In genomic region chr14:54249326-54249725, GRCm38 (mm10) we compare ENCODE assay signal across 16 mouse cellular contexts. TPM values are rescaled to one million over a fixed set of nuclear protein-coding genes. Genes with fewer than 3 reads are reported as not detected.
DNase-seq lines count a peak whose midpoint lies in the region; ATAC-seq and TF ChIP-seq lines count a peak whose summit lies in the region.
"Had no signal": no experiment of that assay in that cellular context is flagged by ENCODE, and none has a peak within 500 bp of the region (broad histone marks: within the 10 kb centered on the region; RNA-seq: fewer than 3 reads in every experiment).

No protein-coding gene starts in this region.

- peaks cover 15% of the 10 kb centered on the region for H3K4me1 ChIP-seq in lung, adult 2 months (ENCODE audit: control insufficient read depth, insufficient read depth, low read length)
- peaks cover 8% of the 10 kb centered on the region for H3K4me1 ChIP-seq in thymus, adult 2 months (replicated peaks; ENCODE audit: control insufficient read depth, insufficient read depth, low read length)
- H3K4me1 ChIP-seq in hindbrain, embryonic 16.5 days (ENCODE audit: control insufficient read depth, insufficient read depth, low read depth, low read length): peaks cover 29% of the 10 kb centered on the region
- peaks cover 8% of the 10 kb centered on the region for H3K4me1 ChIP-seq in cerebellum, adult 2 months (ENCODE audit: control insufficient read depth, insufficient read depth, low read length)

- no peak for ATAC-seq in hindbrain, embryonic 16.5 days

- peak overlapping the region; percentile 21 for H3K4me3 ChIP-seq in lung, adult 2 months (replicated peaks; ENCODE audit: extremely low read depth, low read depth, low read length)
- H3K4me3 ChIP-seq in thymus, adult 2 months (ENCODE audit: control insufficient read depth, insufficient read depth, low read length): no peak overlapping the region
- no peak overlapping the region for H3K4me3 ChIP-seq in hindbrain, embryonic 16.5 days (ENCODE audit: low read length)
- H3K4me3 ChIP-seq in cerebellum, adult 2 months (replicated peaks; ENCODE audit: insufficient read depth, low read depth, low read length): no peak overlapping the region
- H3K4me3 ChIP-seq: forebrain, embryonic 12.5 days had no signal

- no peaks in the 10 kb centered on the region for H3K9me3 ChIP-seq in hindbrain, embryonic 16.5 days (ENCODE audit: control insufficient read depth, low read length)
- H3K9me3 ChIP-seq: forebrain, embryonic 12.5 days had no signal

- DNase-seq in 3T3-L1 (ENCODE audit: low read depth, low spot score) (peak; percentile 40), R1 (ENCODE audit: low read depth, low spot score) (peak; percentile 70)
- peak; percentile 61 for DNase-seq in kidney, adult 18-20 months
- DNase-seq in lung, adult 2 months: no peak
- no peak for DNase-seq in thymus, adult 2 months
- DNase-seq in cerebellum, adult 2 months: no peak
- DNase-seq in left cerebral cortex, adult 18-20 months (ENCODE audit: low spot score in 2 of 2): no peak
- DNase-seq: embryo, embryonic 11 days; right cerebral cortex, adult 18-20 months had no signal

- no peak for TF ChIP-seq POLR2A in lung, adult 2 months (IDR thresholded peaks at IDR 0.05; ENCODE audit: borderline replicate concordance, extremely low read depth, low read depth, low read length)
- no peak for TF ChIP-seq POLR2A in thymus, adult 2 months (IDR thresholded peaks at IDR 0.05; ENCODE audit: control insufficient read depth, extremely low read depth, insufficient read depth, low read length, poor library complexity)
- no peak for TF ChIP-seq POLR2A in cerebellum, adult 2 months (IDR thresholded peaks at IDR 0.05; ENCODE audit: borderline replicate concordance, insufficient read depth, low read length)

- peaks cover 5% of the 10 kb centered on the region; the same call in 1 of the 2 replicates for H3K36me3 ChIP-seq in thymus, adult 2 months (ENCODE audit: control insufficient read depth, insufficient read depth, low read length)
- H3K36me3 ChIP-seq in hindbrain, embryonic 16.5 days (ENCODE audit: control insufficient read depth, insufficient read depth, low read length): peaks cover 5% of the 10 kb centered on the region; the same call in 1 of the 2 replicates

- no peak overlapping the region for H3K9ac ChIP-seq in hindbrain, embryonic 16.5 days (ENCODE audit: low read depth, low read length)
- H3K9ac ChIP-seq: forebrain, embryonic 12.5 days had no signal

- TF ChIP-seq CTCF in lung, adult 2 months (IDR thresholded peaks at IDR 0.05; ENCODE audit: insufficient read depth, low read length): no peak
- TF ChIP-seq CTCF in thymus, adult 2 months (IDR thresholded peaks at IDR 0.05; ENCODE audit: borderline replicate concordance, control insufficient read depth, extremely low read depth, insufficient read depth, low read length, poor library complexity): no peak
- TF ChIP-seq CTCF in cerebellum, adult 2 months (IDR thresholded peaks at IDR 0.05; ENCODE audit: borderline replicate concordance, insufficient read depth, low read depth, low read length): no peak

- WGBS in lung, adult 2 months: 31% methylated on average over 9 of the region's 9 CpGs
- 85% methylated on average over 9 of the region's 9 CpGs for WGBS in thymus, adult 2 months
- WGBS in hindbrain, embryonic 16.5 days: 57% methylated on average over 9 of the region's 9 CpGs
- 64% methylated on average over 9 of the region's 9 CpGs for WGBS in cerebellum, adult 2 months

- no peaks in the 10 kb centered on the region for H3K27me3 ChIP-seq in thymus, adult 2 months (ENCODE audit: control insufficient read depth, insufficient read depth, low read length)
- no peaks in the 10 kb centered on the region for H3K27me3 ChIP-seq in hindbrain, embryonic 16.5 days (replicated peaks; ENCODE audit: control insufficient read depth, insufficient read depth, low read length)
- no peaks in the 10 kb centered on the region for H3K27me3 ChIP-seq in cerebellum, adult 2 months (ENCODE audit: control insufficient read depth, insufficient read depth, low read length)
- H3K27me3 ChIP-seq: forebrain, embryonic 12.5 days had no signal

- no peak overlapping the region for H3K4me2 ChIP-seq in hindbrain, embryonic 16.5 days (ENCODE audit: low read length)
- H3K4me2 ChIP-seq: forebrain, embryonic 12.5 days had no signal

- H3K27ac ChIP-seq in thymus, adult 2 months (ENCODE audit: control insufficient read depth, insufficient read depth, low read length): no peak overlapping the region
- H3K27ac ChIP-seq in hindbrain, embryonic 16.5 days (ENCODE audit: low read depth, low read length): no peak overlapping the region
- H3K27ac ChIP-seq in cerebellum, adult 2 months (ENCODE audit: insufficient read depth, low read length): no peak overlapping the region
- H3K27ac ChIP-seq: forebrain, embryonic 12.5 days had no signal

RNA-seq across cellular contexts. Expression of gene Dad1, which starts 4.6 kb away (rescaled TPM):
- 516 and 573 TPM in 2 replicates for polyA plus RNA-seq in lung, adult 2 months (2012; rRNA removed)
- polyA plus RNA-seq in thymus, adult 2 months (2012; rRNA removed): 513 and 641 TPM in 2 replicates
- 391 and 409 TPM in 2 replicates for polyA plus RNA-seq in hindbrain, embryonic 16.5 days (2015; fragmentation: Nextera tagmentation; extraction: Ambion mirVana)
- polyA plus RNA-seq in cerebellum, adult 2 months (2012; rRNA removed): 238 and 254 TPM in 2 replicates
- total RNA-seq in left cerebral cortex, adult 18-20 months (2021): 100 to 1,000 TPM; 115 to 120 TPM

RNA-seq across cellular contexts. Expression of gene Abhd4, which starts 4.7 kb away (rescaled TPM):
- polyA plus RNA-seq in lung, adult 2 months (2012; rRNA removed): 53.5 and 70.4 TPM in 2 replicates
- 21.5 and 23.6 TPM in 2 replicates for polyA plus RNA-seq in thymus, adult 2 months (2012; rRNA removed)
- polyA plus RNA-seq in hindbrain, embryonic 16.5 days (2015; fragmentation: Nextera tagmentation; extraction: Ambion mirVana): 70.3 and 75.2 TPM in 2 replicates
- 57.6 and 59.2 TPM in 2 replicates for polyA plus RNA-seq in cerebellum, adult 2 months (2012; rRNA removed)
- total RNA-seq in left cerebral cortex, adult 18-20 months (2021): 10 to 100 TPM; 42.8 to 46.2 TPM

RNA-seq across cellular contexts. Expression of gene Olfr49, which starts 35.4 kb away (rescaled TPM):
- not detected in 2 replicates for polyA plus RNA-seq in lung, adult 2 months (2012; rRNA removed)
- not detected in 2 replicates for polyA plus RNA-seq in thymus, adult 2 months (2012; rRNA removed)
- not detected in 2 replicates for polyA plus RNA-seq in hindbrain, embryonic 16.5 days (2015; fragmentation: Nextera tagmentation; extraction: Ambion mirVana)
- not detected in 2 replicates for polyA plus RNA-seq in cerebellum, adult 2 months (2012; rRNA removed)
- total RNA-seq in left cerebral cortex, adult 18-20 months (2021): not detected
- total RNA-seq: gastrocnemius, adult 8-10 months had no signal
- polyA plus RNA-seq: forebrain, embryonic 12.5 days; heart, embryonic 16.5 days; limb, embryonic 14.5 days; neural tube, embryonic 11.5 days; stomach, embryonic 16.5 days had no signal

Comparison
In these comparisons a context has a peak if more than half of its experiments do, and no peak if none do; other contexts are left out.
1. DNase-seq: peak in 3T3-L1 (single experiment), R1 (single experiment) and kidney, adult 18-20 months (single experiment); none in lung, adult 2 months (single experiment), thymus, adult 2 months (single experiment), cerebellum, adult 2 months (0 of 2) and left cerebral cortex, adult 18-20 months (0 of 2).